Mouse (Mus musculus) MEL (cell line): ENCODE results near the gene Cpeb1. TPM values are rescaled to one million over a fixed set of nuclear protein-coding genes. Genes with fewer than 3 reads are reported as not detected.
A peak's percentile ranks its signal among the peaks of the same experiment; 100 is the strongest.

Experiments used
- DNase-seq: peaks from one replicate; pipeline ENCODE4 v3.0.0; 2011; ENCODE audit warnings: low read depth, low spot score
- H3K27ac ChIP-seq: 2 replicates; pipeline ENCODE4 v1.5.1; 2012; ENCODE audit warnings: low read depth, mild to moderate bottlenecking, control low read depth, low read length, moderate library complexity; ENCODE audit not compliant: control insufficient read depth
- H3K27me3 ChIP-seq, 2 experiments: fragments of 150-350 bp in 1 of 2; sonication (generic) in 1 of 2; 2 replicates each; pipeline ENCODE4 v1.6.1; 2012; ENCODE audit warnings: low read length in 2 of 2, mild to moderate bottlenecking in 2 of 2, improper control_type of control experiment in 1 of 2, moderate library complexity in 1 of 2; ENCODE audit not compliant: insufficient read depth in 2 of 2, control insufficient read depth in 1 of 2
- H3K36me3 ChIP-seq, 2 experiments: 2 replicates each; pipeline ENCODE4 v1.6.1; 2012 to 2014; ENCODE audit warnings: low read length in 2 of 2, improper control_type of control experiment in 1 of 2, inconsistent platforms in 1 of 2, mild to moderate bottlenecking in 1 of 2; ENCODE audit not compliant: insufficient read depth in 2 of 2, control insufficient read depth in 1 of 2
- H3K4me1 ChIP-seq, 2 experiments: fragments of 150-350 bp in 1 of 2; sonication (generic) in 1 of 2; 2 replicates each; pipeline ENCODE4 v1.6.1; 2012; ENCODE audit warnings: low read length in 2 of 2, improper control_type of control experiment in 1 of 2, mild to moderate bottlenecking in 1 of 2; ENCODE audit not compliant: insufficient read depth in 2 of 2, control insufficient read depth in 1 of 2
- H3K4me3 ChIP-seq, 2 experiments: fragments of 150-350 bp in 1 of 2; sonication (generic) in 1 of 2; 2 replicates each; pipeline ENCODE4 v1.5.1; 2012; ENCODE audit warnings: low read depth in 2 of 2, low read length in 2 of 2, mild to moderate bottlenecking in 2 of 2, moderate library complexity in 2 of 2, control low read depth in 1 of 2, improper control_type of control experiment in 1 of 2; ENCODE audit not compliant: control insufficient read depth in 1 of 2, insufficient read depth in 1 of 2
- H3K79me2 ChIP-seq: 2 replicates; pipeline ENCODE4 v1.6.1; 2012; ENCODE audit warnings: mild to moderate bottlenecking, low read length, moderate library complexity; ENCODE audit not compliant: control insufficient read depth, poor library complexity, insufficient read depth
- H3K9ac ChIP-seq: 2 replicates; pipeline ENCODE4 v1.6.1; 2012; ENCODE audit warnings: low read depth, mild to moderate bottlenecking, control low read depth, low read length, moderate library complexity; ENCODE audit not compliant: control insufficient read depth, poor library complexity, severe bottlenecking
- H3K9me3 ChIP-seq: fragments of 150-350 bp; sonication (generic); replicated peaks from 2 replicates; pipeline ENCODE4 v1.6.1; 2012; ENCODE audit warnings: mild to moderate bottlenecking, low read length, improper control_type of control experiment, moderate library complexity; ENCODE audit not compliant: insufficient read depth
- CTCF ChIP-seq, 3 experiments: IDR thresholded peaks in 2 of 3; conservative IDR thresholded peaks in 1 of 3; 2 replicates each; pipeline ENCODE4 v1.5.1; 2011 to 2012; ENCODE audit warnings: low read length in 3 of 3, low read depth in 2 of 3, mild to moderate bottlenecking in 2 of 3, improper control_type of control experiment in 1 of 3, inconsistent platforms in 1 of 3, mixed read lengths in 1 of 3, moderate library complexity in 1 of 3; ENCODE audit not compliant: control insufficient read depth in 1 of 3, insufficient read depth in 1 of 3, poor library complexity in 1 of 3, severe bottlenecking in 1 of 3
- E2F4 ChIP-seq: IDR thresholded peaks from 2 replicates; pipeline ENCODE4 v1.6.1; 2011; ENCODE audit warnings: low read depth, low read length, improper control_type of control experiment, borderline replicate concordance
- GATA1 ChIP-seq: IDR thresholded peaks from 2 replicates; pipeline ENCODE4 v1.6.1; 2011; ENCODE audit warnings: low read depth, low read length, improper control_type of control experiment
- KAT2A ChIP-seq: conservative IDR thresholded peaks from 2 replicates; pipeline ENCODE4 v1.6.1; 2012; ENCODE audit warnings: low read depth, low read length, improper control_type of control experiment, inconsistent platforms
- MAFK ChIP-seq: IDR thresholded peaks from 2 replicates; pipeline ENCODE4 v1.6.1; 2011; ENCODE audit warnings: low read depth, mild to moderate bottlenecking, low read length, improper control_type of control experiment, borderline replicate concordance
- MAX ChIP-seq: IDR thresholded peaks from 2 replicates; pipeline ENCODE4 v1.6.1; 2011; ENCODE audit warnings: low read length, improper control_type of control experiment
- MAZ ChIP-seq: IDR thresholded peaks from 2 replicates; pipeline ENCODE4 v1.6.1; 2012; ENCODE audit warnings: low read depth, mild to moderate bottlenecking, inconsistent platforms, low read length, improper control_type of control experiment
- MXI1 ChIP-seq: IDR thresholded peaks from 2 replicates; pipeline ENCODE4 v1.6.1; 2011; ENCODE audit warnings: mild to moderate bottlenecking, low read depth, low read length, improper control_type of control experiment
- POLR2A ChIP-seq, 2 experiments: IDR thresholded peaks; 2 replicates each; pipeline ENCODE4 v1.6.1; 2011 to 2012; ENCODE audit warnings: low read length in 2 of 2, mild to moderate bottlenecking in 2 of 2, control low read depth in 1 of 2, improper control_type of control experiment in 1 of 2, low read depth in 1 of 2, moderate library complexity in 1 of 2; ENCODE audit not compliant: control insufficient read depth in 1 of 2, insufficient read depth in 1 of 2, poor library complexity in 1 of 2
- POLR2AphosphoS2 ChIP-seq: IDR thresholded peaks from 2 replicates; pipeline ENCODE4 v1.6.1; 2011; ENCODE audit warnings: low read length, improper control_type of control experiment
- POLR2AphosphoS5 ChIP-seq: IDR thresholded peaks from 2 replicates; pipeline ENCODE4 v1.6.1; 2012; ENCODE audit warnings: low read depth, borderline replicate concordance, mild to moderate bottlenecking, inconsistent platforms, low read length, moderate library complexity, mixed read lengths
- RCOR1 ChIP-seq: IDR thresholded peaks from 2 replicates; pipeline ENCODE4 v1.6.1; 2012; ENCODE audit warnings: low read depth, mild to moderate bottlenecking, inconsistent platforms, low read length, improper control_type of control experiment
- SIN3A ChIP-seq: IDR thresholded peaks from 2 replicates; pipeline ENCODE4 v1.6.1; 2012; ENCODE audit warnings: low read length, improper control_type of control experiment, inconsistent platforms
- SMC3 ChIP-seq: IDR thresholded peaks from 2 replicates; pipeline ENCODE4 v1.6.1; 2011; ENCODE audit warnings: low read depth, low read length, improper control_type of control experiment
- TBP ChIP-seq: IDR thresholded peaks from 2 replicates; pipeline ENCODE4 v1.8.0; 2011; ENCODE audit warnings: low read depth, low read length, improper control_type of control experiment
- UBTF ChIP-seq: IDR thresholded peaks from 2 replicates; pipeline ENCODE4 v1.6.1; 2012; ENCODE audit warnings: low read depth, mild to moderate bottlenecking, inconsistent platforms, low read length, improper control_type of control experiment, moderate library complexity, borderline replicate concordance; ENCODE audit not compliant: insufficient read depth
- ZNF384 ChIP-seq: IDR thresholded peaks from 2 replicates; pipeline ENCODE4 v1.6.1; 2012; ENCODE audit warnings: low read depth, mild to moderate bottlenecking, inconsistent platforms, low read length, improper control_type of control experiment
- polyA plus RNA-seq, 2 experiments: library from polyadenylated mRNA; stranded (reverse) in 1 of 2; unstranded in 1 of 2; fragments of >175 nt in 1 of 2; fragments of >200 nt in 1 of 2; gene quantifications; 2 replicates each; pipeline versions ENCODE4 v1.2.1 to v1.2.4; 2012; ENCODE audit warnings: low replicate concordance in 2 of 2, low read depth in 1 of 2; ENCODE audit not compliant: insufficient read length in 2 of 2, insufficient read depth in 1 of 2, missing spikeins in 1 of 2
- total RNA-seq: library from RNA; depleted of rRNA; stranded (reverse); fragments of 300-350 nt; gene quantifications from 2 replicates; pipeline ENCODE4 v1.2.3, GENCODE M21; 2012

Gene Cpeb1
- total and polyA plus RNA-seq, 3 experiments: not detected

DNA sequence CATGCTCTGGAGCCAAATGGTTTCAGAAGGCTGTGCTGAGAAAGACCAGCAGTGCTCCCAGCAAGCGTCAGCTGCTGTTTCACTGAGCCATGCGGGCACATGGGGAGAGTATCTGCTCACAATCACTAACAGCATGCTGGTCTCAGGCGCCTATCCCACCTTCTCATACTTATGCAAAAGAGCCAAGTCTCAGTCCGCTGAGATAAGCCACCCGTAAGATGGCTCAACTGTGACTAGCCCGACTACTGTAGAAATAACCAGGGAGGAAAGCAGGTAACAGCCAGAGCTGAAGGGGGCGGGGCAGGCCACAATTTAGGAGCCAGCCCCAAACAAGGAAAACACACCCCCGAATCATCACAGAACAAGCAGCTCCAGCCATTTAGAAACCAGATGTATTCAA lies 111.9 kb downstream of the Cpeb1 start (continued):
- TF ChIP-seq GATA1: no peak; the same call in 1 of the 2 replicates
- no peak for TF ChIP-seq TBP
- no peak for TF ChIP-seq RCOR1
- no peak for TF ChIP-seq CTCF (IDR thresholded peaks at IDR 0.05 in 2 of 3, conservative IDR thresholded peaks at IDR 0.05 in 1 of 3; ENCODE audit: control insufficient read depth in 1 of 3, insufficient read depth in 1 of 3, low read depth in 2 of 3, low read length in 3 of 3, poor library complexity in 1 of 3, severe bottlenecking in 1 of 3)
- TF ChIP-seq E2F4: no peak
- peak; percentile 66; the same call in 1 of the 2 replicates for TF ChIP-seq MXI1
- peak; percentile 46; the same call in 1 of the 2 replicates for TF ChIP-seq MAX
- peak; percentile 4; the same call in 1 of the 2 replicates for TF ChIP-seq POLR2AphosphoS2
- TF ChIP-seq KAT2A: no peak
- no peak for TF ChIP-seq MAFK

DNA sequence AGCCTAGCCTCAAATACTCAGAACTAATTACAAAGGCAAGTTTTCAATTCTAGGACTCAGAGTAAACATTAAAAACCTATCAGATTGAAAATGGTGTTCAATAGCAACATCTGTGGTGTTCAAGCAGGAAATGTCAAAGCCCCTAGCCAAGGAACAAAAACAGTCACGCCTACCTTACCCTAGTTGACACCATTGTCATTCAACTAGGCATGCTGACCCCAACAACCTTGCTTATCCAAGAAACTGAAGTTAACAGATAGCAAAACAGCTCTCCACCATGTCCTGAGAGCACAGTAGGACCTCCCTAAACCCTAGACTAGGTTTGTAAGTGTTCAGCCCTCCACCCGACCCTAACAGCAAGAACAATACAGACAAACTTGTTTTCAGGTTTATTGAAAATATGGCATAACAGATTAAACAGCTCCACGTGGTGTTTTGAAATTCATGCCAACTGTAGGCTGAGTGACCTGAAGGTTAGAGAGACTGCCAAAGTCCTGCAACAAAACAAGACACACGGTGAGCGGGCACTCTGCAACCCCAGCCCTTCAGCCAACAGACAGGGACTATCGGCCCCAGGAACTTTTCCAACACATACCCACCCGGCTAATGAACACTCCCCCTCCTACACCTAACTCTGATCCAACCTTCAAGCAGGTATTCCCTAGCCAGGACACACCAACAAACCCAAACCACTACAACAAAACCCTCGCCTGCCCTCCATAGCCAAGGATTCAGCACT lies 112.7 kb downstream of the Cpeb1 start:
- peak overlapping the region; percentile 12; the same call in 1 of the 2 replicates for H3K27ac ChIP-seq
- DNase-seq: peak; percentile 31
- H3K9me3 ChIP-seq: no peaks in the 10 kb centered on the region
- peaks cover 32% of the 10 kb centered on the region for H3K79me2 ChIP-seq
- peak overlapping the region; percentile 99 for H3K9ac ChIP-seq
- no peaks in the 10 kb centered on the region for H3K27me3 ChIP-seq
- H3K4me1 ChIP-seq: peaks cover 1 to 8% of the 10 kb centered on the region in 2 experiments; a peak in 3 of 4 replicates
- peaks cover 11 to 18% of the 10 kb centered on the region in 2 experiments for H3K36me3 ChIP-seq
- TF ChIP-seq POLR2A (IDR thresholded peaks at IDR 0.05; ENCODE audit: control insufficient read depth in 1 of 2, insufficient read depth in 1 of 2, low read depth in 1 of 2, low read length in 2 of 2, poor library complexity in 1 of 2) (no peak; a peak in 1 of 4 replicates), CTCF (IDR thresholded peaks at IDR 0.05 in 2 of 3, conservative IDR thresholded peaks at IDR 0.05 in 1 of 3; ENCODE audit: control insufficient read depth in 1 of 3, insufficient read depth in 1 of 3, low read depth in 2 of 3, low read length in 3 of 3, poor library complexity in 1 of 3, severe bottlenecking in 1 of 3) (no peak), MXI1 (no peak), UBTF (no peak), POLR2AphosphoS5 (no peak), SIN3A (no peak), RCOR1 (no peak), MAZ (no peak), SMC3 (no peak), TBP (no peak), ZNF384 (no peak)
- peak overlapping the region; percentile 95 to 100 for H3K4me3 ChIP-seq
